Mouse (Mus musculus) mouse embryonic stem cell (cell line): Measurements from ENCODE around the gene Sorbs2.

Experiments used
- in situ Hi-C, 2 experiments: fragments of 300-500 bp; cut with MboI; formaldehyde crosslinking; loops; 1 replicate in 1 of 2; 3 replicates in 1 of 2; pipeline ENCODE4 v1.14.3; 2019 to 2020; ENCODE audit warnings: low sequenced_read_pairs in 2 of 2, low pct_unique_long_range_greater_than_20kb in 1 of 2, mixed read lengths in 1 of 2; ENCODE audit not compliant: unreplicated experiment in 1 of 2

Sorbs2 gene

DNA sequence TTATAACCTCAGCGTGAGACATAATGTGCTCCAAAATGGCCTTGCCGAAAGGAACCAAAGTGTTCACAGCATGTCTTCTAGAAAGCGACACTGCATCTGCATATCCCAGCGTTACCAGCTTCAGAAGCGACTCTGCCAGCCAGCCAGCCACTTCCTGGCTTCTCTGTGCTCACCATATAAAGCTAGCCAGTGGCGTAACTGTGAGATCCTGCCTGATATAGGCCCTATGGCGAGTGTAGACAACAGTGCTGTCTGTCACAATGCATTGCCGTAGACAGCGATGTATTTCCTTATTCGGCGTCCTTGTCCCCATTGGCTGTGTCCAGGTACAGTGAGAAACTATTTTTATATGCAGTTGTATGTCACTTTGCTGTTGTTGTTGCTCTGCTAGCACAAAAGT is 258.6 kb downstream of the Sorbs2 start:
- in situ Hi-C loops, result no loop called here

- in situ Hi-C loops, result loop anchor here (25.0 kb wide), 1 partner anchor 313 kb away; no protein-coding TSS in a partner anchor
Measured at GRCm38 (mm10) chr8:45774841-45775240, 267.3 kb downstream of the Sorbs2 start.

GRCm38 (mm10) chr8:45775481-45775880 is 267.9 kb downstream of the Sorbs2 start:
- in situ Hi-C loops, result loop anchor here (25.0 kb wide), 1 partner anchor 313 kb away; no protein-coding TSS in a partner anchor

GRCm38 (mm10) chr8:45776366-45776765 is 268.8 kb downstream of the Sorbs2 start:
- in situ Hi-C loops, result loop anchor here (25.0 kb wide), 1 partner anchor 314 kb away; no protein-coding TSS in a partner anchor

GRCm38 (mm10) chr8:45776977-45777376 is 269.4 kb downstream of the Sorbs2 start:
- in situ Hi-C loops, result loop anchor here (25.0 kb wide), 1 partner anchor 315 kb away; no protein-coding TSS in a partner anchor

GRCm38 (mm10) chr8:45780585-45780984 is 273.0 kb downstream of the Sorbs2 start:
- in situ Hi-C loops, result loop anchor here (25.0 kb wide), 1 partner anchor 318 kb away; no protein-coding TSS in a partner anchor

GRCm38 (mm10) chr8:45788610-45789009 is 281.0 kb downstream of the Sorbs2 start:
- in situ Hi-C loops, result loop anchor here (25.0 kb wide), 1 partner anchor 326 kb away; no protein-coding TSS in a partner anchor

DNA sequence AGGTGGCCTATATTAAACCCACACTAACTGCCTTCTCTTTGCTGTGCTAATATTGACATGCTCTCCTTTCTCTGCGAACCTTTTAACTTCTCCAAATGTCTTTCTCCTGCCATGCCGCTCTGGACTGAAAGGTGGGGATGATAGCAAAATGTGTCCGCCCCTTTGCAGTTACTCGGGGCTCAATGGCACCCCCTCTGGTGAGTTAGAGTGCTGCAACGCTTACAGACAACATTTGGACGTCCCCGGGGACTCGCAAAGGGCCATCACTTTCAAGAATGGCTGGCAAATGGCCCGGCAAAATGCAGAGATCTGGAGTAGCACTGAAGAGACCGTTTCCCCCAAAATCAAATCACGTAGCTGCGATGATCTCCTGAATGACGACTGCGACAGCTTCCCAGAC is 287.3 kb downstream of the Sorbs2 start:
- in situ Hi-C loops, result loop anchor here (25.0 kb wide), 1 partner anchor 333 kb away; no protein-coding TSS in a partner anchor

DNA sequence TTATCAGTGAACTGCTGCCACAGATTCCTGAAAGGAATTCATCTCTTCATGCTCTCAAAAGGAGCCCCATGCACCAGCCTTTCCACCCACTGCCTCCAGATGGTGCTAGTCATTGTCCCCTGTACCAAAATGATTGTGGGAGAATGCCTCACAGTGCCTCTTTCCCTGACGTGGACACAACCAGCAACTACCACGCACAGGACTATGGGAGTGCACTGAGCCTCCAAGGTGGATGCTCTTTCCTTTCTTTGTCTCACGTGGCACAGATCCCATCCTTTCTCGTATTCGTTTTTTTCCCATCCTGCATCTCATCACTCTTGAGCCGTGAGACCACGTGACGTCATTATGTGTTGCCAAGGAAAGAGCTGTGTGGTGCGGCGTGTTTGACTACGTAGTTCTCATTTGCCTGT is 288.7 kb downstream of the Sorbs2 start:
- in situ Hi-C loops, result loop anchor here (25.0 kb wide), 1 partner anchor 334 kb away; no protein-coding TSS in a partner anchor

DNA sequence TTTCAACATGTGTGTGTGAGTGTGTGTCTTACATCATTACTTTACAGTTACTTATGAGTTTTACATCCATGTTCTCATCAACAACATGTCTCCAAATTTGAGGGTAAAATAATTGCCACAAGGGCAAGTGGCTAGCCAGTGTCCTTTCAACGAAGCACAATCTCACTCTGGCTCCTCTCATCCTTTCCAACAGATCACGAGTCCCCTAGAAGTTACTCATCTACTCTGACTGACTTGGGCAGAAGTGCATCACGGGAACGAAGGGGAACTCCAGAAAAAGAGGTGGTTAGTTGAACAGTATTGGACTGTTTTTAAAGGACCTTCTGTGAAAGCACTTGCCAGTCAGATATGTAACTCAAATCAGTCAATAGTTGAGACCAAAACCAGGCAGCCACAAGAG is 291.9 kb downstream of the Sorbs2 start:
- in situ Hi-C loops, result loop anchor here (25.0 kb wide), 1 partner anchor 337 kb away; no protein-coding TSS in a partner anchor

DNA sequence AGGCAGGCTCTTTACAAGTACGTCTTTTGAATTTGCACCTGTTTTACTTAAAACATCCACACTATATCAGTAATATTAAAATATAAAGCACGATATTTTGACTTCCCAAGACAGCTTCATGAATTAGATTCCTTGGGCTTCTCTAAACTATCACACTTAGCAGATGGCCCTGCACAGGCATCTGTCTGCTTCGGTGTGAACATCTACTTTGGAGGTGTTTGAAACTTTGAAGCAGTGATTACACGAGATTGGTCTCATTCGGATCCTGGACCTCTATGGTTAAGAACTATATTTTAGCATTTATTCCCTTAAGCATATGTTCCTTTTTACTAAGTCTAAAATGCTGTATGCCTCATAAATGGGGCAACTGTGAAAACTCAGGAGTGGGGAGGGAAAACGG is 301.0 kb downstream of the Sorbs2 start:
- in situ Hi-C loops, result no loop called here

GRCm38 (mm10) chr8:45816765-45817426 is 309.3 kb downstream of the Sorbs2 start:
- in situ Hi-C loops, result loop anchor here in 1 of 2 experiments (10.0 kb wide), 1 partner anchor 118 kb away; the partner anchor contains the start of gene Ccdc110

DNA sequence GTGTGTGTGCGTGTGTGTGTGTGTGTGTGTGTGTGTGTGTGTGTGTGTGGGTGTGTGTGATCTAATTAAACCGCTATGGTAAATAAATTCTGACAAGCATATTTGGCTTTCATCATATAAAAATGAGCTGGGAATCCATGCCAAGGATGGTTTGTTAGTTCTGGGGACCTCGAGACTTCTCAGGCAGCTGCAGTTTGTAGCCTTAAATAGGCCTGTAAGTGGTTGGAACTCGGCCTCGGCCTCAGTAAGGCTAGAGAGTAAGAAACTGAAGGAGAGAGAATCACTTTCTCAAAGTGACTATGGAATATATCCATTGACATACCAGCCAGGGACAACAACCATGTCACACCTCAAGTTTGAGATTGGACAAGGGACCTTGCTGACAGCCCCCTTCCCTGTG is 314.1 kb downstream of the Sorbs2 start:
- in situ Hi-C loops, result no loop called here

DNA sequence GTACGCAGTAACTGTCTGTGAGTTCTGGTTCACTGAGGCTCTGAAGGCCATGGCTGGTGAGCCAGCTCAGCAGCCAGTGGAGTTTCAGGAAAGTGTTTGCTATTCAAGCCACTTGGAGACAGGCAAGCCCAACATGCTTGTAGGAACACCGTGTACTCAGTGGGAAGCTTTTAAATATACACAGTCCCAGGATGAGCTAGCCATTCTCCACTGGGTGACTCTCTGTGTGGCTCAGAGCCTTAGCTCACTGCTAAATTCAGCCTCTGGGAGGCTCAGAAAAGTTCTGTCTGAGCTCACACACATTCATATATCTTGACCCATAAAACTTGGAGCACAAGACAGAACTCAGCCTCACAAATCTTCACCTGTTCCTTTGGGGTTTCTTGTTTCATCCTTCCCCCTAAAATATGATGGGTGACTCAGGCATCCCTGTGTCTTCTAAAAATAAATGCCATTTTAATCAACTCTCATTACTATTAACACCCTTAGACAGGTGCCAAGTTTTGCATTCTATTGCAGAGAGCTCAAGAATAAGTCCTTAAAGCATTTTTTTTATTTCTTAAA is 322.5 kb downstream of the Sorbs2 start:
- in situ Hi-C loops, result no loop called here

DNA sequence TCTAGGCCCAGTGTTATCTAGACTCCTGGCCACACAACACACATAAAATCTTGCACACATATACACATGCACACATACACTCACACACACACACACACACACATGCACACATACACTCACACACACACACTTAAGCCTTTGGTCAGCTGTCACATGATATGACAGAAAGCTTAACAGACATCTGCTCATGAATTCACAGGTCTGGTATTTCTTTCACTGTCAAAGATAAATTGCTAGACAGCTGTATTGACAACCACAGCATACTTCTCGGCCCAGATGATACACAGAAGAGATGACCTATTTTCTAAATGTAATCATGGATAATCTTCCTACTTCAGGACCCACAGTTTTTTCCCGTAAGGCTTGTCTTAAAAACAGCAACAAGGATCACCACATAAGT is 326.3 kb downstream of the Sorbs2 start:
- in situ Hi-C loops, result no loop called here

DNA sequence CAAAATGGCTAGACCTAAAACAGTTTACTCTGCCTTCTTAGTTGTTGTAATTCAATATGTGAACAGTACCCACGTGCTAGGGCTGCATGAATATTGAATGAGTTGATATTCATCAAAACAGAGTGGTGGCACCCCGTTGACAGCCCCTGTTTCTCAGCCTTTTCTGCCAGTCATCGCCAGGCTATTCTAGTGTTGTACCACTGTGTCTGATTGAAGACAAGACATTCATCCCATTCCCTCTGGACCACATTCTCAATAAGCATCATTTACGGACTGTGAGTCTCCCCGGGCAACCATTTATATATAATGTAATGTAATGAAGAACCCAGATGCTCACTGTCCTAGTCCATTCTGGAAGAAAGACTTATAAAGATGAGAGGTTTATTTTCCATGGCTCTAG is 335.7 kb downstream of the Sorbs2 start:
- in situ Hi-C loops, result no loop called here

DNA sequence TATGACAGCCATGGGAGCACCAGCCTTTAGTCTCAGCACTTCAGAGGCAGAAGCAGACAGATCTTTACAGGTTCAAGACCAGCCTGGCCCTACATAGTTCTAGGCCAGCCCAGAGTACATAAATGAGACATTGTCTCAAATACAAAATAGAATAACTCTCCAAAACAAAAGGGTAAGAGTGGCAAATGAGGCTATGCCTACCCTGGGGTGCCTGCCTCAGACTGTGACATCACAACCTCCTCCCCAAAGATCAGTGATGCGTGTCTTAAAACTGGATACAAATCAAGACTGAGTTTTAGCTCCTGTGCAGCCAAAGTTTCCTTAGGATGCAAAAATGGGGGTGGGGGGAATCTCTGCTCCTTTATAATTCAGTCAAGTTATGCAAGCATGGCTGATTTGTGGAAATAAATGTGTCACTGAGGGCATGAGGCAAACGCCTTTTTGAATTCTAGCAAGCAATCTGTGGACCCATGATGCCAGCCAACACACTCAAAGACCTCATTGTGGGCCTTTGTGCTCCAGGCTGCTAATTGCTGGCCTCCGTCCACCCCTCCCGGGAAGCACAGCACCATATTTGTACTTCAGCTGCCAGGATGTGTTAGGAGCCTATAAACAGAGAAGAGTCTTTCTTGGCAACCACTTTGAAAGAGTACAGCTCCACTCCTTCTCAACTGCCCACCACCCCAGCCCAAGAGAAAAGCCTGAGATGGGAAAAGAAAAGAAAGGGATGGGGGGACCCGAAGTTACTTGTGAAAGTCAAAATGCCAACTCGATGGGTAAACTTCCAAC is 336.7 kb downstream of the Sorbs2 start:
- in situ Hi-C loops, result no loop called here

DNA sequence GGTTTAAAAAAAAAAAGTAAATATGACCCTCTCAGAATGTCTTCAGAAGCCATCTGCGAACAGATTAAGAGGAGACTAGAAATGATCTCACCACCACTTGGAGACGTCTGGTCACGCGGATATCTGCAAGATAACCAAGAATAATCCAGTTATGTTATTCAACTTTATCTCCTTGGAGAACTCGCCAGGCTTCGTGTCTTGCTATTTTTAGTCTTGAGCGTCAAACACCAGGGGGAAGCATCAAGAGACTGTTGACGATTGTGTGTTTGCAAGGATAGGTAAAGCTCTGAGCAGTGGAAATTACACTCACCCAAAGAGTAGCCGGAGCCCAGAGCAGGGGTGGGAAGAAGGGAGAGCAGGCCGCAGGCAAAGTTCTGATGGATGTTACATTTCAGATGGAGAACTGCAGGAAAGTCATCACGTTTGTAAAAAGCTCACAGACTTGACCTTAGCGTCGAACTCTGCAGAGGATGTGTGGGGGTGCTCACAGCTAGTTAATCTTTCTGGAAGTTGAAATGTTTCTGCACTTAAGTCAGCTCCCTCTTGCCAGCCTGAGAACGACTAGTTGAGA is 337.4 kb downstream of the Sorbs2 start:
- in situ Hi-C loops, result no loop called here

DNA sequence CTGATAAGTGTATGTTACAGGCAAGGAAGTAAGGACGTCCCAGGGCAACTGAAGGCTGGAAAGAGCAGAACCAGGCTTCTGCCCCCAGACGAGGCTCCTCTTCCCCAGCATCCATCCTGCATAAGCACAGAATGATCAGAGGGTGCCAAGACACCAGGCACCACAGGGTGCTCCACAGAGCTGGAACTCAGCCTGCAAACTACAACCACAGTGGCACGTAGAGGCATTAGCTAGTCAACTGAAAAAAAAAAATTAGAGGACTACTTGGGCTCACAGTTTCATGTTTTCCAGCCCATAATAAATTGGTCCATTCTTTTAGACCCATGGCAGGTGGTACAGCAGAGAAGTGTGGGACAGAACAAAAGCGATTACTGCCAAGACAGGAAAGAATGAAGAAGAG is 338.3 kb downstream of the Sorbs2 start:
- in situ Hi-C loops, result no loop called here
